Mouse (Mus musculus): ENCODE data around the gene Grin2b. TPM values are rescaled to one million over a fixed set of nuclear protein-coding genes. Genes with fewer than 3 reads are reported as not detected.

Grin2b gene
- polyA plus RNA-seq, 1 experiment from 2014 or later: 6.1 TPM

DNA sequence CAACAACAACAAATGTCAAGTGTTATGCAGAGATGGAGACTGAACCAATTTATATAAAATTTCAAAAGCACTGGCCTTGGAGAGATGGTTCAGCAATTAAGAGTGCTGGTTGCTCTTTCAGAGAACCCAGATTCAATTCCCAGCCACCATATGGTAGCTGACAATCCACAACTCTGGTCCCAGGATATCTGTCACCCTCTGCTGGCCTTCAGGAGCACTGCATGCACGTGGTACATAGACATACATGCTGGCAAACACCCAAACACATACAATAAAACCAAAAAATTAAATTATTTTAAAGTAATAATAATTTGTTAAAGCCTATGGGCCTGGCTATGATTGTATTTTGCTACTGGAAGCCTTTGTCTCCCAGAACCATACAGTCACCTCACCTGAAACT is 77.0 kb downstream of the Grin2b start:
- no peak for ATAC-seq (ENCODE audit: insufficient number of reproducible peaks, insufficient read depth, low FRiP score, low TSS enrichment, low read depth)
- Histone ChIP-seq H3K27me3 (no peaks in the 10 kb centered on the region), H3K4me3 (no peak overlapping the region), H3K9me3 (no peaks in the 10 kb centered on the region), H3K9ac (no peak overlapping the region), H3K27ac (no peak overlapping the region), H3K36me3 (no peaks in the 10 kb centered on the region), H3K4me1 (0 out of 2 replicates have a peak, but pooled peaks cover 8% of the 10 kb centered on the region), H3K4me2 (no peak overlapping the region)
- WGBS: 19% methylated on average over 1 of the region's 1 CpGs

DNA sequence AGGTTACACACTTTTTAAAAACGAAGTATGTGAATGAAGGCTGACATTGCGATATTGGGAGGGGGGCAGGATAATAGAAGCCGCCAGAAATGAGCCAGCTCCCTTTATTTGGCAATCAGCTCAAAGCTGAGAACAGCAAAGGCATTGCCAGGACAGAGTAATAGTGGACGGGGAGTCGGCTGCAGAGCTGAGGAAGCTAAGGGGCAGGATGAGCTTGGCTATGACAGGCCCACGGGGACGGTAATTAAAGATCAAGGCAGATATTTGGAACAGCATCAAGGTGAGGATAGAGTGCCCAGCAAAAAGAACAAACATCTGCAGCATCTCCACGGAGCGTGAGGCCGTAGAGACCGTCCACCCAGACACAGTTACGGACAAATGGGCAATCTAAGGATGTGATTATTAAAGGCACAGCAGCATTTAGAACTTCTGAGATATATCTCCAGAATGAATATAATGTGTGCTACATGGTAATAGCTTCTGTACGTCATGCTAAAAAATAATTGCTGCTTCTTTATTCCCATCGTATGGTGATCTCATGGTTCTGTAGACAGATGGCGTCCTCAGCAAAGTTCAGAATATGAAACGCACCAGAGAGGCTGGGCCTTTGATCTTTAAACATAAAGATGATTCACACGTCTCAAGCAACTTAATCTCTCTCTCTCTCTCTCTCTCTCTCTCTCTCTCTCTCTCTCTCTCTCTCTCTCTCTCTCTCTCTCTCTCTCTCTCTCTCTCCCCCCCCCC is 93.1 kb downstream of the Grin2b start:
- no peak overlapping the region for H3K4me3 ChIP-seq
- ATAC-seq (ENCODE audit: insufficient number of reproducible peaks, insufficient read depth, low FRiP score, low TSS enrichment, low read depth): no peak
- 76% methylated on average over 17 of the region's 17 CpGs for WGBS
- H3K9me3 ChIP-seq: no peaks in the 10 kb centered on the region
- no peak overlapping the region for H3K4me2 ChIP-seq
- H3K27me3 ChIP-seq: no peaks in the 10 kb centered on the region
- H3K27ac ChIP-seq: no peak overlapping the region
- no peak overlapping the region for H3K9ac ChIP-seq
- H3K4me1 ChIP-seq: no peaks in the 10 kb centered on the region
- H3K36me3 ChIP-seq: no peaks in the 10 kb centered on the region

DNA sequence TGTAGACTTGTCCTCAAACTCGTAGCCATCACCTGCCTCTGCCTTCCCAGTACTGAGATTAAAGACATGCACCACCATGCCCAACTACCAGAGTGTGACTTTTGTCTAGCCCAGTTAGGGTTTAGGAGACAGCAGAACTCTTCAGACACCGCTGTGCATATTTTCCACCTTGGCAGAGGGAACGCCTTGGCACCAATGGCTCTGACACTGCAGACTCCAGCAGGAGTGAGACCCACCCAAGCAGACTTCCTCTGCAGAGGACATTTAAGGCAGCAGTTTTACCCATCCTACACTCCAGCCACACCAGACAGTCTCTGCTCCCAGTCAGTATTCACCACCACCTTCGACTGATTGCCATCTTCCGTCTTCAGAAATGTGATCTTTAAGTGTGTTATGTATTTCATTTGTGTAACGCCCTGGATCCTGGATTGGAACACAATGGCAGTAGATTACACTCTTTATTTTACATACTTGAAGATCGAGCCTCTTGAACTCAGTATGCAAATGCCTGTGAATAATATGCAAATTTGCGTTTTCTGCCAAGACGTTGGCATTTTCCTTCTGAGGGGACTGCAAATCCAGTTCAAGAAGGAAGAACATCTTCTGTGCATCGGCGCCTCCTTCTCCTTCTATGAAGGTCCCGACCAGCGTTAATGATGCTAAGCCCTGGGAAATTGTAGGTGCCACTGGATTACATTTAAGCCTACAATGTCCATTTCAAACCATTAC is 100.8 kb downstream of the Grin2b start:
- no peak overlapping the region for H3K4me3 ChIP-seq
- no peak for ATAC-seq (ENCODE audit: insufficient number of reproducible peaks, insufficient read depth, low FRiP score, low TSS enrichment, low read depth)
- no peak overlapping the region for H3K9ac ChIP-seq
- no peaks in the 10 kb centered on the region for H3K27me3 ChIP-seq
- H3K4me1 ChIP-seq: no peaks in the 10 kb centered on the region
- no peak overlapping the region for H3K27ac ChIP-seq
- H3K4me2 ChIP-seq: no peak overlapping the region
- H3K36me3 ChIP-seq: no peaks in the 10 kb centered on the region
- no peaks in the 10 kb centered on the region for H3K9me3 ChIP-seq
- 85% methylated on average over 13 of the region's 13 CpGs for WGBS

DNA sequence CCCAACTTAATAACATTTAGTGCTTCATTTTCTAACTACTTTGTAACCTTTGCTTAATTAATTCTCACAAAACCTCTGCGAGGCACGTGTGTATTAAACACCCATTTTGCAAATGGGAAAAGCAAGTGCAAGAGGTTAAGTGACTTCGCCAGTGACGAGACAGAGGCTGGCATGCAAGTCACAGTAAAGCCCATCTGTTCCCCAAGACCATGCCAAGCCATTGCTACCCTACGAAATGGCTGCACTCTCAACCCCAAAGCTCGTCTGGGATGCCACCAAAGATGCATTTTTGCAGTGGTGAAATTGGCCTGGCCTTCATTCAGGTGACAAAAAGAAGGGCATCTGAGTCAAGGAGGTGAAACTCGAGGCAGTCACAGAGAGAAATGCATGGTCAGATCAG is 103.2 kb downstream of the Grin2b start:
- H3K36me3 ChIP-seq: no peaks in the 10 kb centered on the region
- no peak overlapping the region for H3K4me2 ChIP-seq
- no peaks in the 10 kb centered on the region for H3K4me1 ChIP-seq
- no peaks in the 10 kb centered on the region for H3K9me3 ChIP-seq
- no peak overlapping the region for H3K4me3 ChIP-seq
- H3K9ac ChIP-seq: no peak overlapping the region
- no peak overlapping the region for H3K27ac ChIP-seq
- no peaks in the 10 kb centered on the region for H3K27me3 ChIP-seq
- 86% methylated on average over 7 of the region's 7 CpGs for WGBS
- ATAC-seq (ENCODE audit: insufficient number of reproducible peaks, insufficient read depth, low FRiP score, low TSS enrichment, low read depth): no peak

DNA sequence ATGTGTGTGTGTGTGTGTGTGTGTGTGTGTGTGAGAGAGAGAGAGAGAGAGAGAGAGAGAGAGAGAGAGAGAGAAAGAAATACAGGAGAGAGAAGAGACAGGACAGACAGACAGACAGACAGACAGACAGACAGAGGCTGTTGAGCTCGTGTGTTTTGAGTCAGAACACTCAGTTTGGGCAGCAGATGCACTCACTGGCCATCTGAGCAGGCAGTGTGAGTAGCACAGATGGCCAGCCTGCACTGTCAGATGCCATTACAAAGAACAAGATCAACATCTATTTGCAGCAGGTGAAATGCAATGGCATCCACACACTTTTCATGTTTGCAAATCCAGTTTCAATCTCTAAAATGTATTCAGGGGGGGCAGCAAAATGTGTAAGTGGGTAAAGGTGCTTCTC is 120.0 kb downstream of the Grin2b start:
- 33% methylated on average over 1 of the region's 1 CpGs for WGBS
- Histone ChIP-seq H3K9me3 (no peaks in the 10 kb centered on the region), H3K27me3 (no peaks in the 10 kb centered on the region), H3K27ac (no peak overlapping the region), H3K9ac (no peak overlapping the region), H3K4me3 (no peak overlapping the region), H3K4me2 (no peak overlapping the region), H3K4me1 (no peaks in the 10 kb centered on the region), H3K36me3 (no peaks in the 10 kb centered on the region)
- ATAC-seq (ENCODE audit: insufficient number of reproducible peaks, insufficient read depth, low FRiP score, low TSS enrichment, low read depth): no peak

DNA sequence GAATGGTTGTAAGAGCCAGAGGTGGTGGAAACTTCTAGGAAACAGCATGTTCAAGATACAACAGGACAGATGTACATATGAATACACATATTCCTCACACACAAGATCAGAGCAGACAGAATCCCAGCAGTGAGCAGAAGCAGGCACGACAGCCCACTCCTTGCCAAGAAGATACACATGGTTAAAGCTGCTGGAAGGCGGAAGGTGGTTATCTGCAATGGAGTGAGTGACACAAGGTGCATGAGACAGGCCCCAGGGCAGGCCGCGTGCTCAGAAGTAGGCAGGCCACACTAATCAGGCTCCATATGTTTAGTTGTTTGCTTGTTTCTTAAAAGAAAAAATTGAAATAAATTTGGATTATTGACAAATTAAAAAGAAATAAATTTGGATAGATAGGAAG is 123.0 kb downstream of the Grin2b start:
- Histone ChIP-seq H3K27me3 (no peaks in the 10 kb centered on the region), H3K9ac (no peak overlapping the region), H3K36me3 (no peaks in the 10 kb centered on the region), H3K4me1 (no peaks in the 10 kb centered on the region), H3K27ac (no peak overlapping the region), H3K4me3 (no peak overlapping the region), H3K4me2 (no peak overlapping the region), H3K9me3 (no peaks in the 10 kb centered on the region)
- ATAC-seq (ENCODE audit: insufficient number of reproducible peaks, insufficient read depth, low FRiP score, low TSS enrichment, low read depth): no peak
- WGBS: 69% methylated on average over 4 of the region's 4 CpGs

DNA sequence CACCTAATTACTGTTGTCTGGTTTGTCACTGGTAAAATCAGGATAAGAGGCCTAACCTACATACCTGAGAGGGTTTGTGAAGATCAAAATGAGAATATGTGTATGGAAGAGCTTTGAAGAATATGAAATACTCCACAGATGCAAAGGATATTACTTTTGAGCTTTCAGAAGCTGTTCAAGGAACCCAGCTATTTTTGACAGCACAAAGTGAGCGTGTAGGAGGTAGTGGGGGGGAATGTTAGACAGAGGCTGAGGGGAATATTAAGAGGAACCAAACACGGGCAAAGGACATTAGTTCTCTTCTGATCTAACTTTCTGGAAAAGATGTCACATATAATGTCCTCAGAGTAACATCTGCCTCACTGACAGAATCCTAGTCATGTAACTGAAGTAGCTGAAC is 125.2 kb downstream of the Grin2b start:
- H3K4me3 ChIP-seq: no peak overlapping the region
- H3K4me2 ChIP-seq: no peak overlapping the region
- H3K36me3 ChIP-seq: no peaks in the 10 kb centered on the region
- H3K27ac ChIP-seq: no peak overlapping the region
- ATAC-seq (ENCODE audit: insufficient number of reproducible peaks, insufficient read depth, low FRiP score, low TSS enrichment, low read depth): no peak
- no peaks in the 10 kb centered on the region for H3K9me3 ChIP-seq
- H3K9ac ChIP-seq: no peak overlapping the region
- no peaks in the 10 kb centered on the region for H3K27me3 ChIP-seq
- no peaks in the 10 kb centered on the region for H3K4me1 ChIP-seq
- WGBS: 89% methylated on average over 2 of the region's 2 CpGs

DNA sequence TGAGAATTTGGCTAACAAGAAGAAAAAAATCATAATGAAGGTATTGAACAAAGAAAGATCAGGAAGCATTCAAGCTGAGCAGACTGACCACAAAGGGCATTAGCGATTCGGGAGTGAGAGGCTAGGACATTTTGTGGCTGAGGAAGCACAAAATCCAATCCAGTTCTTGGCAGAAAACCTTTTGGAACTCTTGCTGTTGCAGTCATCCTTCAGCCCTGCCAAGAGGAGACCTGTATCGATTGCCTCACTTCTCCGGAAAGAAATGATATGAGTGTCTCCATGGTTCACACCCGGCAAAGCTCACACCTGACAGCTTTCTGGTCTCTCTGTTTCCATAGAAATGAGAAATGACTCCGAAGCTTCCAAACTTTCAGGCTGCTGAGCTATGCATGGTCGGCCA is 127.2 kb downstream of the Grin2b start:
- no peaks in the 10 kb centered on the region for H3K27me3 ChIP-seq
- no peaks in the 10 kb centered on the region for H3K4me1 ChIP-seq
- H3K4me2 ChIP-seq: no peak overlapping the region
- H3K27ac ChIP-seq: no peak overlapping the region
- H3K9me3 ChIP-seq: no peaks in the 10 kb centered on the region
- H3K36me3 ChIP-seq: no peaks in the 10 kb centered on the region
- 83% methylated on average over 7 of the region's 7 CpGs for WGBS
- no peak overlapping the region for H3K9ac ChIP-seq
- ATAC-seq (ENCODE audit: insufficient number of reproducible peaks, insufficient read depth, low FRiP score, low TSS enrichment, low read depth): no peak
- H3K4me3 ChIP-seq: no peak overlapping the region

DNA sequence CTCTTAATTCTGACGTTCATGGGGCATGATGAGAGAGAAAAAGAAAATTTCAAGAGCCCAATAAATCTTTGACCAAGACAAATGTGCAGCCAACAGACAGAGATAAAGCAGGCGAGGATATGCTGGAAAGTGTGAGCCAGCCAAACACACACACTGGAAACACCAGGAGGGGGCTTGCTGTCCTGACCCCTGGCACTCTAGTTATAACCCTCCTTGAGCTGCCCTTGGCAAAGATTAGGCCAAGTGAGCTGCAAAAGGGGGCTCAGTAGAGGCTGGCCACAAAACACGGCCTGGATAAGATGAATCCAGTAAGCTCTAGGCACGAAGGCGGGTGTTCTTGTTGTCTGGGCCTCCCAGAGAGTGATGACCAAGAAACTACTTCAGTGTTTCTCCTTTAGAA is 128.8 kb downstream of the Grin2b start:
- Histone ChIP-seq H3K36me3 (no peaks in the 10 kb centered on the region), H3K4me2 (no peak overlapping the region), H3K9ac (no peak overlapping the region), H3K4me3 (no peak overlapping the region), H3K9me3 (no peaks in the 10 kb centered on the region), H3K27me3 (no peaks in the 10 kb centered on the region), H3K4me1 (no peaks in the 10 kb centered on the region), H3K27ac (no peak overlapping the region)
- ATAC-seq (ENCODE audit: insufficient number of reproducible peaks, insufficient read depth, low FRiP score, low TSS enrichment, low read depth): no peak
- WGBS: 81% methylated on average over 5 of the region's 5 CpGs

DNA sequence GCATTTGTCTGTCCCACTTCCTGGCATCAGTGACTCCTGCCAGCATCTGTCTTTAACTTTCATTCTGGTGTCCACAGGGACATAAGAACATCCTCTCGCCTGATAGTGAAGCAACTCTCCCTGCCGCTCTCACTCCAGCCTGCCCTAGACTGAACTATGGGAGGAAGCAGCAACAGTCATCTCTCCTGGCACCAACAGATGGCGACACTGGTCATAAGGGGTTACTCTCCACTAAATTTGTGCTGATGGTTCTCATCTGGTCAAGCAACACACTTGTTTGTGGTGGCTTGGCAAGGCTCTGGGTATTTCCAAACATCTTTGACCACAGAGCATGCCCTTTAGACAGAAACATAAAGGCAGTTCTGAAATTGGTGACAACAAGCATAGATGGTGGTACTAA is 130.9 kb downstream of the Grin2b start:
- no peaks in the 10 kb centered on the region for H3K9me3 ChIP-seq
- WGBS: 71% methylated on average over 3 of the region's 3 CpGs
- no peaks in the 10 kb centered on the region for H3K36me3 ChIP-seq
- no peak for ATAC-seq (ENCODE audit: insufficient number of reproducible peaks, insufficient read depth, low FRiP score, low TSS enrichment, low read depth)
- no peaks in the 10 kb centered on the region for H3K27me3 ChIP-seq
- H3K4me2 ChIP-seq: no peak overlapping the region
- H3K4me3 ChIP-seq: no peak overlapping the region
- no peak overlapping the region for H3K27ac ChIP-seq
- no peaks in the 10 kb centered on the region for H3K4me1 ChIP-seq
- no peak overlapping the region for H3K9ac ChIP-seq

DNA sequence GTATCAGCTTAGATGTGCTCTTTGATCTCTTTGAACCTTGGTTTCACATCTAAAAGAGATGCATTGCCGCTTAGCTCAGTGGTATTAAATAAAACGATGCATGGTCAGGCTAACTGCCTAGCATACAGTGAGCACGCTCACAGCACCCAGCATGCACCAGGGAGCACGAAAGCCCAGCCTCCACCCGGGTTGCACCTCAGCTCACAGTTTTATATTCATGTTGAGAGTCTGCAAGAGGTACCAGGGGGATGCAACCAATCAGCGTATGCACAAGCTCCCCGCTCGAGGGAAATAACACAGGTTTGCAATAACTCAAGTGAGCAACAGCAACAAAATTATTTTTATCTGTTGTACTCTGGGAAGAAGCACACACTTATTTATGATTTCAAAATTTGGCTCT is 131.5 kb downstream of the Grin2b start:
- 90% methylated on average over 8 of the region's 8 CpGs for WGBS
- Histone ChIP-seq H3K9me3 (no peaks in the 10 kb centered on the region), H3K36me3 (no peaks in the 10 kb centered on the region), H3K4me1 (no peaks in the 10 kb centered on the region), H3K9ac (no peak overlapping the region), H3K27ac (no peak overlapping the region), H3K4me3 (no peak overlapping the region), H3K27me3 (no peaks in the 10 kb centered on the region), H3K4me2 (no peak overlapping the region)
- no peak for ATAC-seq (ENCODE audit: insufficient number of reproducible peaks, insufficient read depth, low FRiP score, low TSS enrichment, low read depth)

DNA sequence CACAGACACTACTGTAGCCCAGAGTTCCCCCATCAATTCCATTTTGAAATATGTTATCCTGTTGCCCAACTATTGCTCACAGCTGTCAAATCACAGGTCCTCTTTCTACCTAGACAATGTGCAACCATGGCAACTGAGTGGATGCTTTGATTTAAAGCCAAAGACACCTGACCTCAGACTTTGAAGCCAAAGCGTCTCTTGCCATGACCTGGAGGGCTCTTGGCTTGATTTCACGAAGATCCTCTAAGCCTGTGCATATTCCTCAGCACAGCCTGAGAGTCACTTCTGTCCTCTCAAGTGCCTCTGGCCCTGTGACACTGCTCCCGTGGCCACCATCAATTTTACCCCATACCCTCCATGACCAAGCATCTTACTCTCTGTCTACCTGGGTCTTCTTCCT is 132.4 kb downstream of the Grin2b start:
- 78% methylated on average over 3 of the region's 3 CpGs for WGBS
- no peaks in the 10 kb centered on the region for H3K4me1 ChIP-seq
- no peak overlapping the region for H3K4me3 ChIP-seq
- ATAC-seq (ENCODE audit: insufficient number of reproducible peaks, insufficient read depth, low FRiP score, low TSS enrichment, low read depth): no peak
- no peaks in the 10 kb centered on the region for H3K36me3 ChIP-seq
- H3K27me3 ChIP-seq: no peaks in the 10 kb centered on the region
- no peak overlapping the region for H3K27ac ChIP-seq
- H3K9ac ChIP-seq: no peak overlapping the region
- H3K9me3 ChIP-seq: no peaks in the 10 kb centered on the region
- no peak overlapping the region for H3K4me2 ChIP-seq

All from embryonic facial prominence, embryonic 13.5 days (tissue).